Mouse (Mus musculus): ENCODE measurements at regions not wholly inside any gene's neighbourhood (a gene's known extent, or its start where the extent isn't known, plus 50 kb on each side); places are given as distances from the start of the nearest gene placed in this dataset.
A peak's percentile ranks its signal among the peaks of the same experiment; 100 is the strongest.

DNA sequence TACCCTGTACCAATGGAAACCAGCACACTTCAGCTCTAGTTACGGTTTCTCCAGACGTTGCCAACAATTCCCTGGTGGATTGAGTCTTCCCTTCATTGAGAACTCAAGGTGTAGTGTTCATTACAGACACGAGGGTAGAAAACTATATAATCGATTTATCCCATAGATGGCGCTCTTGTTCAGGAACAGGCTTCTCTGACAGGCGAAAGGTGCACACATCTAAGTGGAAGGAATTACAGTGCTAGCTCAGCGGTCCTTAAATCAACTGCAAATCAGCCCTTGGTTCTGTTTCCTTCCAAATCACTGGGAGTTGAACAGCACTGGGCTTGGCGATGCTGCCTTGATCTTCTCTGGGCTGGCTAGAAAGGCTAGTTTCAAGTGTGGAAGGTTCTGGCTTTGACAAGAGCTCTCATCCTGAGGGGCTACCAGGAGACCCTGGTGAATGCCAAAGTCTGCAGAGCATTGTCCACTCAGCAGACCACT lies 161.1 kb downstream of the March11 start:
- H3K36me3 ChIP-seq = no peaks in the 10 kb centered on the region
- H3K4me1 ChIP-seq (replicated peaks) = no peaks in the 10 kb centered on the region
- H3K27ac ChIP-seq = no peak overlapping the region
- no peaks in the 10 kb centered on the region for H3K9me3 ChIP-seq
- H3K4me2 ChIP-seq (replicated peaks) = no peak overlapping the region
- peak; percentile 58 for ATAC-seq
- H3K4me3 ChIP-seq (replicated peaks) = no peak overlapping the region
- H3K27me3 ChIP-seq (replicated peaks) = no peaks in the 10 kb centered on the region
- no peak overlapping the region for H3K9ac ChIP-seq
- 6% methylated on average over 8 of the region's 8 CpGs for WGBS

GRCm38 (mm10) chr15:26487378-26487777 lies 178.5 kb downstream of the March11 start:
- H3K27me3 ChIP-seq (replicated peaks) = no peaks in the 10 kb centered on the region
- no peak for ATAC-seq
- H3K4me3 ChIP-seq (replicated peaks) = no peak overlapping the region
- 94% methylated on average over 5 of the region's 5 CpGs for WGBS
- H3K4me2 ChIP-seq (replicated peaks) = no peak overlapping the region
- no peak overlapping the region for H3K9ac ChIP-seq
- H3K27ac ChIP-seq = no peak overlapping the region
- H3K36me3 ChIP-seq = no peaks in the 10 kb centered on the region
- H3K4me1 ChIP-seq (replicated peaks) = no peaks in the 10 kb centered on the region
- no peaks in the 10 kb centered on the region for H3K9me3 ChIP-seq

Data from intestine, embryonic 15.5 days (tissue).